Mouse (Mus musculus): ENCODE data around the gene Ebna1bp2. TPM values are rescaled to one million over a fixed set of nuclear protein-coding genes. Genes with fewer than 3 reads are reported as not detected.

The Ebna1bp2 gene
- polyA plus RNA-seq, 1 experiment from 2014 or later = 247 TPM

GRCm38 (mm10) chr4:118604065-118604464 is 16.5 kb upstream of the Ebna1bp2 start:
- H3K9ac ChIP-seq (ENCODE audit: low read depth, low read length) = no peak overlapping the region
- no peaks in the 10 kb centered on the region for H3K27me3 ChIP-seq (replicated peaks; ENCODE audit: control insufficient read depth, insufficient read depth, low read length)
- no peak for DNase-seq (ENCODE audit: low spot score)
- H3K4me1 ChIP-seq (replicated peaks; ENCODE audit: control insufficient read depth, insufficient read depth, low read length) = no peaks in the 10 kb centered on the region
- 37% methylated on average over 4 of the region's 4 CpGs for WGBS
- H3K27ac ChIP-seq (ENCODE audit: low read depth, low read length) = no peak overlapping the region
- H3K4me2 ChIP-seq = no peak overlapping the region
- H3K4me3 ChIP-seq (ENCODE audit: low read depth, low read length) = no peak overlapping the region
- no peaks in the 10 kb centered on the region for H3K36me3 ChIP-seq (ENCODE audit: control insufficient read depth, insufficient read depth, low read length)
- no peak for ATAC-seq (replicated peaks; ENCODE audit: low FRiP score)
- H3K9me3 ChIP-seq (ENCODE audit: control insufficient read depth, low read length) = no peaks in the 10 kb centered on the region

- Histone ChIP-seq H3K27ac (ENCODE audit: low read depth, low read length) (no peak overlapping the region), H3K27me3 (replicated peaks; ENCODE audit: control insufficient read depth, insufficient read depth, low read length) (no peaks in the 10 kb centered on the region; the same call in 1 of the 2 replicates)
- 41% methylated on average over 3 of the region's 3 CpGs for WGBS
These were observed 10.8 kb upstream of the Ebna1bp2 start for GRCm38 (mm10) chr4:118609836-118610235.

DNA sequence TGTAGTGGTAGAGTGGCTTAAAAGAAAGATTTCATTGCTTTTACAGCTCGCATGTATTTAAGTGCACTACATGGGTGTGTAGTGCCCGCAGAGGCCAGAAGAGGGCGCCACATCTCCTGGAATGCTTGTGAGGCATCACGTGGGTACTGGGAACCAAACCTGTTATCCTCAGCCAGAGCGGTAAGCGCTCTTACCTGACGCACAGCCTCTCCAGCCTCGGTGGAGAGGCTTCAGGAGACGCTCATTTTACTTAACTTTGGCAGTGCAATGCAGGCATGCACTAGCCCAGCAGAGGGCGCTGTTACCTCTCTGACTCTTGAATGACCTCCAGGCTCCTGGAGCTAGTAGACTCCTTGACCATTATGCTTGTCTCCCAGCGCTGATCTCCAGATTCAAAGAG is 8.0 kb upstream of the Ebna1bp2 start:
- no peak overlapping the region for H3K4me2 ChIP-seq
- 21% methylated on average over 11 of the region's 11 CpGs for WGBS
- H3K27ac ChIP-seq (ENCODE audit: low read depth, low read length) = no peak overlapping the region
- no peaks in the 10 kb centered on the region for H3K9me3 ChIP-seq (ENCODE audit: control insufficient read depth, low read length)
- H3K4me3 ChIP-seq (ENCODE audit: low read depth, low read length) = no peak overlapping the region
- H3K36me3 ChIP-seq (ENCODE audit: control insufficient read depth, insufficient read depth, low read length) = no peaks in the 10 kb centered on the region
- H3K4me1 ChIP-seq (replicated peaks; ENCODE audit: control insufficient read depth, insufficient read depth, low read length) = no peaks in the 10 kb centered on the region
- no peaks in the 10 kb centered on the region; the same call in 1 of the 2 replicates for H3K27me3 ChIP-seq (replicated peaks; ENCODE audit: control insufficient read depth, insufficient read depth, low read length)
- no peak for ATAC-seq (replicated peaks; ENCODE audit: low FRiP score)
- DNase-seq (ENCODE audit: low spot score) = no peak
- H3K9ac ChIP-seq (ENCODE audit: low read depth, low read length) = no peak overlapping the region

More at GRCm38 (mm10) chr4:118609836-118610235, 10.8 kb upstream of the Ebna1bp2 start:
- no peaks in the 10 kb centered on the region for H3K9me3 ChIP-seq (ENCODE audit: control insufficient read depth, low read length)
- no peak for ATAC-seq (replicated peaks; ENCODE audit: low FRiP score)
- H3K4me1 ChIP-seq (replicated peaks; ENCODE audit: control insufficient read depth, insufficient read depth, low read length) = no peaks in the 10 kb centered on the region
- no peak overlapping the region for H3K9ac ChIP-seq (ENCODE audit: low read depth, low read length)
- H3K4me2 ChIP-seq = no peak overlapping the region
- no peaks in the 10 kb centered on the region for H3K36me3 ChIP-seq (ENCODE audit: control insufficient read depth, insufficient read depth, low read length)
- no peak overlapping the region for H3K4me3 ChIP-seq (ENCODE audit: low read depth, low read length)
- no peak for DNase-seq (ENCODE audit: low spot score)

DNA sequence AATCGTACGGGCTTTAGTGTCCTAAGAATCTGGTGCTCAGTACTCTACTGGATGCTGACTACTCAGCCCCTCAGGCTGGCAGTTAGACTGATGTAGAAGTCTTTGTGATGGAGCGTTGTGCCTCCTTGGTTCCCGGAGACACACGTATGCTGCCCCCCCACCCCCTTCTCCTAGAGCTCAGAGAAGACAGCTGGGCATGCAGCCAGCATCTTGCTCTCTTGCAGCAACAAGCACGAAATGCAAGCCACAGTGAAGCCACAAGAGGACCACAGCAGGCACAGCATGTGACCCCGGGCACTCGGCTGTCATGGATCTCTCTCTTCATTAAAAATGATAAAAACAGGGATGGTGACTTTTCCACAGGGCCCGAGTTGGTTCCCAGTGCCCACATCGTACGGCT is 5.2 kb upstream of the Ebna1bp2 start:
- Histone ChIP-seq H3K4me1 (replicated peaks; ENCODE audit: control insufficient read depth, insufficient read depth, low read length) (no peaks in the 10 kb centered on the region), H3K27ac (ENCODE audit: low read depth, low read length) (no peak overlapping the region), H3K9me3 (ENCODE audit: control insufficient read depth, low read length) (no peaks in the 10 kb centered on the region), H3K9ac (ENCODE audit: low read depth, low read length) (no peak overlapping the region), H3K4me3 (ENCODE audit: low read depth, low read length) (no peak overlapping the region), H3K4me2 (no peak overlapping the region), H3K36me3 (ENCODE audit: control insufficient read depth, insufficient read depth, low read length) (no peaks in the 10 kb centered on the region), H3K27me3 (replicated peaks; ENCODE audit: control insufficient read depth, insufficient read depth, low read length) (no peaks in the 10 kb centered on the region; the same call in 1 of the 2 replicates)
- ATAC-seq (replicated peaks; ENCODE audit: low FRiP score) (no peak), DNase-seq (ENCODE audit: low spot score) (no peak)
- 83% methylated on average over 11 of the region's 11 CpGs for WGBS

- H3K4me2 ChIP-seq = peak overlapping the region; percentile 96
- peak overlapping the region; percentile 91 for H3K4me3 ChIP-seq (ENCODE audit: low read depth, low read length)
- H3K36me3 ChIP-seq (ENCODE audit: control insufficient read depth, insufficient read depth, low read length) = peaks cover 28% of the 10 kb centered on the region
- no peaks in the 10 kb centered on the region for H3K9me3 ChIP-seq (ENCODE audit: control insufficient read depth, low read length)
- DNase-seq (ENCODE audit: low spot score) = no peak
- WGBS = 0% methylated on average over 23 of the region's 23 CpGs
- peak; percentile 36 for ATAC-seq (replicated peaks; ENCODE audit: low FRiP score)
- no peaks in the 10 kb centered on the region for H3K27me3 ChIP-seq (replicated peaks; ENCODE audit: control insufficient read depth, insufficient read depth, low read length)
- H3K9ac ChIP-seq (ENCODE audit: low read depth, low read length) = peak overlapping the region; percentile 81
- no peak overlapping the region for H3K27ac ChIP-seq (ENCODE audit: low read depth, low read length)
- peaks cover 9% of the 10 kb centered on the region; the same call in 1 of the 2 replicates for H3K4me1 ChIP-seq (replicated peaks; ENCODE audit: control insufficient read depth, insufficient read depth, low read length)
These were observed 345 bp downstream of the Ebna1bp2 start for GRCm38 (mm10) chr4:118620967-118621320.

GRCm38 (mm10) chr4:118621781-118622180 is 1.2 kb downstream of the Ebna1bp2 start:
- Histone ChIP-seq H3K4me3 (ENCODE audit: low read depth, low read length) (peak overlapping the region; percentile 91), H3K9ac (ENCODE audit: low read depth, low read length) (peak overlapping the region; percentile 81), H3K4me1 (replicated peaks; ENCODE audit: control insufficient read depth, insufficient read depth, low read length) (peaks cover 9% of the 10 kb centered on the region; the same call in 1 of the 2 replicates), H3K27me3 (replicated peaks; ENCODE audit: control insufficient read depth, insufficient read depth, low read length) (no peaks in the 10 kb centered on the region), H3K4me2 (peak overlapping the region; percentile 96), H3K9me3 (ENCODE audit: control insufficient read depth, low read length) (no peaks in the 10 kb centered on the region), H3K27ac (ENCODE audit: low read depth, low read length) (no peak overlapping the region), H3K36me3 (ENCODE audit: control insufficient read depth, insufficient read depth, low read length) (peaks cover 36% of the 10 kb centered on the region)
- DNase-seq (ENCODE audit: low spot score) (no peak), ATAC-seq (replicated peaks; ENCODE audit: low FRiP score) (peak; percentile 59; the same call in 1 of the 2 replicates)
- WGBS = 58% methylated on average over 9 of the region's 9 CpGs

DNA sequence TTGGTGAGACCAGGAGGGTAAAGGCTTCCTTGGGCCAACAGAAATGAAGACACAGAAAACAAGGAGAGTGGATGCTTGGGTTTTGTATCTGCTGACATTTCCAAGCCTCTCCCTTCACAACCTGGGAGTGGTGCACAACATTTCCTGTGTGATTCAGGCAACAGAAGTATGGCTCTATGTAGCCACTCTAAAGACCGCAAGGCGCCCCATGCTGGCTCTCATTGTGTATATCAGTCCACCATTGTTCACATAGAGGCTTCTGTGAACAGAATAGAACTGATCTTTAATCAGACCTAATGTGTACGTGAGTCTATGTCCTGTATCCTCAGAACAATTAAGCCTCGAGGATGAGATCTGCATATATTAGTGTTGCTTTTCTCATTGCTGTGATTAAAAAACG is 9.7 kb downstream of the Ebna1bp2 start:
- WGBS = 91% methylated on average over 5 of the region's 5 CpGs
- H3K36me3 ChIP-seq (ENCODE audit: control insufficient read depth, insufficient read depth, low read length) = peaks cover 25% of the 10 kb centered on the region
- DNase-seq (ENCODE audit: low spot score) (no peak), ATAC-seq (replicated peaks; ENCODE audit: low FRiP score) (no peak)
- no peaks in the 10 kb centered on the region for H3K4me1 ChIP-seq (replicated peaks; ENCODE audit: control insufficient read depth, insufficient read depth, low read length)
- no peak overlapping the region for H3K27ac ChIP-seq (ENCODE audit: low read depth, low read length)
- no peaks in the 10 kb centered on the region for H3K27me3 ChIP-seq (replicated peaks; ENCODE audit: control insufficient read depth, insufficient read depth, low read length)
- H3K9ac ChIP-seq (ENCODE audit: low read depth, low read length) = no peak overlapping the region
- H3K9me3 ChIP-seq (ENCODE audit: control insufficient read depth, low read length) = no peaks in the 10 kb centered on the region
- H3K4me3 ChIP-seq (ENCODE audit: low read depth, low read length) = no peak overlapping the region
- H3K4me2 ChIP-seq = no peak overlapping the region

- Histone ChIP-seq H3K27me3 (replicated peaks; ENCODE audit: control insufficient read depth, insufficient read depth, low read length) (no peaks in the 10 kb centered on the region; the same call in 1 of the 2 replicates), H3K4me3 (ENCODE audit: low read depth, low read length) (no peak overlapping the region), H3K36me3 (ENCODE audit: control insufficient read depth, insufficient read depth, low read length) (no peaks in the 10 kb centered on the region), H3K9me3 (ENCODE audit: control insufficient read depth, low read length) (no peaks in the 10 kb centered on the region), H3K4me1 (replicated peaks; ENCODE audit: control insufficient read depth, insufficient read depth, low read length) (no peaks in the 10 kb centered on the region), H3K4me2 (no peak overlapping the region), H3K9ac (ENCODE audit: low read depth, low read length) (no peak overlapping the region), H3K27ac (ENCODE audit: low read depth, low read length) (no peak overlapping the region)
- no peak for ATAC-seq (replicated peaks; ENCODE audit: low FRiP score)
- DNase-seq (ENCODE audit: low spot score) = no peak
- 46% methylated on average over 20 of the region's 20 CpGs for WGBS
These were observed 22.0 kb downstream of the Ebna1bp2 start for GRCm38 (mm10) chr4:118642346-118643190.

GRCm38 (mm10) chr4:118645234-118645633 is 24.6 kb downstream of the Ebna1bp2 start:
- no peak overlapping the region for H3K9ac ChIP-seq (ENCODE audit: low read depth, low read length)
- H3K27me3 ChIP-seq (replicated peaks; ENCODE audit: control insufficient read depth, insufficient read depth, low read length) = no peaks in the 10 kb centered on the region; the same call in 1 of the 2 replicates
- H3K9me3 ChIP-seq (ENCODE audit: control insufficient read depth, low read length) = no peaks in the 10 kb centered on the region
- H3K36me3 ChIP-seq (ENCODE audit: control insufficient read depth, insufficient read depth, low read length) = no peaks in the 10 kb centered on the region
- H3K4me3 ChIP-seq (ENCODE audit: low read depth, low read length) = no peak overlapping the region
- ATAC-seq (replicated peaks; ENCODE audit: low FRiP score) = no peak
- DNase-seq (ENCODE audit: low spot score) = peak; percentile 43
- H3K4me1 ChIP-seq (replicated peaks; ENCODE audit: control insufficient read depth, insufficient read depth, low read length) = no peaks in the 10 kb centered on the region
- H3K27ac ChIP-seq (ENCODE audit: low read depth, low read length) = no peak overlapping the region
- 12% methylated on average over 2 of the region's 2 CpGs for WGBS
- no peak overlapping the region for H3K4me2 ChIP-seq
